Mouse (Mus musculus): ENCODE data around the gene Vsig2.

GRCm38 (mm10) chr9:37568605-37569214, 29.7 kb downstream of the Vsig2 start:
- no peak for TF ChIP-seq FOSL1 (IDR thresholded peaks at IDR 0.05; ENCODE audit: insufficient read depth, low read length, poor library complexity, severe bottlenecking)
- TF ChIP-seq CTCF (IDR thresholded peaks at IDR 0.05; ENCODE audit: control insufficient read depth, insufficient read depth, insufficient read length) = no peak
- TF ChIP-seq MYOG (IDR thresholded peaks at IDR 0.05; ENCODE audit: control insufficient read depth, extremely low read depth, insufficient read length) = no peak

Data from C2C12 (cell line).